Mouse (Mus musculus) retina, postnatal 7 days (tissue): ENCODE results near the gene Ralgapa2.

Source experiments
- DNase-seq: peaks from one replicate; pipeline ENCODE4 v3.0.0-alpha.2; 2012; ENCODE audit warnings: low read depth, low spot score

Ralgapa2 gene

DNA sequence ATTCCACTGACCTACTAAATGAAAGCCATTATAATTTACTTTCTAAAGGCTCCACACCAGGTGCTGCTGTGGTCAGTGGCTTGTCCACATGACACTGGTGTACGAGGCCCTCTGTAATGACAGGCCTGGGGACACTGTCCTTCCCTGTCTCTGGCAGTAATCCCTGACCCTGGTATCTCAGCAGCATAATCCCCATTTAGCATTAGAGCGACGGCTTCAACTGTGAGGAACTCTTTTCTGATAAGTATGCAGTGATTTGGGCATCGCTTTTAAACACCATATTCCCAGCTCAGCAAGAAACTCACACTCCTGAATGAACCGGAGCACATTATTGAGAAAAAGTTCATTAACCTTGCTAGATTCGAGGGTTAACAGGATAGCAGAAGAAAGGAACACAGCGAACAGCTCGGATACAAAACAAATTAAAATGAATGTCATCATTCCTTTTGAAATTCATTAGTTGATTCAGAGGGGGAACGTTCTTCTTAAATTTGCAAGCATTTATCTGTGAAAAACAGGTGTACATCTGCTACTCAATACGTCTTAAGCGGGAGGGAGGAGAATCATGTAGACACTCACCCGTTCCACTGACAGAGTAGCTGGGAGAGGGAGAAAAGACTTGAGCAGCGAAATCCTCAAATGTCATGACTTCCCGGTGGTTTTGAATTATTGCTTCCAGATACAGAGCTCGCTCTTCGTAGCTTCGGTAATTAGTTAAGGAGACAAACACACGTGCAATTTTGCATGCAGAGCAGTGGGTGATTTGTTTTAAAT lies 252.2 kb downstream of the Ralgapa2 start:
- DNase-seq: no peak

DNA sequence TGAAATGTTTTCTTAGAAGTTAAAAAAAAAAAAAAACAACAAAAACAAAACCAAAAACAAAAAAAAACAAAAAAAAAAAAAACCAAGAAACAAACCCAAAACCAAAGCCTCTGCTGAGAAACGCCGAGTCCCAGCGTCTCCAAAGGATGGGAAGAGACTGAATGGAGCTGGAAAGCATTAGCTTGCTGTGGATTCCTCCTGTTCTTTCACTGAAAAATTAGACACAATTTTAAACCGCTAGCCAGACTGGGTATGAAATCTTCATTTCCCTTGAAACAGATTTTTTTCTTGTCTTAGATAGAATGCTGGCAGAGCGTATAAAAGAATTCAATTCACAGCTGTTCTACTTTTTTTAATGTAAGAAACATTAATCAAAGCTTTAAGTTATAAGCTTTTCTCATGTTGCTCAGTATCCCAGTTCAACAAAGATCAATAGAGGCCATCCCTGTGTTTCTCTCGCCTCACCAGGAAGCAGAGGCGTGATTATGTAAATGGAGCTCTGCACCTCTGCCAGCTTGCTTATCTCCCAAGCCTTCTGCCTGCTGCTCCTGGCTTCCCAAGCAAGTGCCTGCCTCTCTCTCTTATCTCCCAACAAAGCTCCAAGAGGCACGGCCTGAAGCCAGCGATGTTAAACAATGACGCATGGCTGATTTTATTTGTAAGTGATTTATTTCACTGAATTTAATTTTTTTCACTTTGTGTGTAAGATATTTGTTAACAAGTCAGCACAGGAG lies 253.2 kb downstream of the Ralgapa2 start:
- no peak for DNase-seq

DNA sequence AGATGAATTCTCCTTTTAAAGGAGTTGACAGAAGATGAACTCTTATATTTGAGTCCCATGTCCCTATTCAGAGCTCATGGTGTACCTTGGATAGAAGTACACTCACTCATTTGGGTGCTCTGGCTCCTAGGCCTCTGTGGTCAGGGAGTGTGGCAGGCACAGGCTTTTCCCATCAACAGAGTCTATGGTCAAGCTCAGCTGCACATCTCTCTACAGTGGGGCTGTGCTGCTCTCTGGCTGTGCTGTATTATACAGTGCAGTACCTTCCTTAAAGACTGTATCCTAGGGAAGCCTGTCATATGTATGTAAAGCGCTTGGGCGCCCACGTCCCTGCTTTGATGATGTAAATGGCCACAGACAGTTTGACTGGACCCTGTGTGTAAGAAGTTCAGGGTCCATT lies 254.5 kb downstream of the Ralgapa2 start:
- no peak for DNase-seq

- DNase-seq: no peak
These were observed 255.1 kb downstream of the Ralgapa2 start for GRCm38 (mm10) chr2:146257037-146257436.

- DNase-seq: peak; percentile 74
These were observed 255.7 kb downstream of the Ralgapa2 start for GRCm38 (mm10) chr2:146256321-146256875.

- DNase-seq: peak; percentile 46
These were observed 256.5 kb downstream of the Ralgapa2 start for GRCm38 (mm10) chr2:146255636-146256035.

DNA sequence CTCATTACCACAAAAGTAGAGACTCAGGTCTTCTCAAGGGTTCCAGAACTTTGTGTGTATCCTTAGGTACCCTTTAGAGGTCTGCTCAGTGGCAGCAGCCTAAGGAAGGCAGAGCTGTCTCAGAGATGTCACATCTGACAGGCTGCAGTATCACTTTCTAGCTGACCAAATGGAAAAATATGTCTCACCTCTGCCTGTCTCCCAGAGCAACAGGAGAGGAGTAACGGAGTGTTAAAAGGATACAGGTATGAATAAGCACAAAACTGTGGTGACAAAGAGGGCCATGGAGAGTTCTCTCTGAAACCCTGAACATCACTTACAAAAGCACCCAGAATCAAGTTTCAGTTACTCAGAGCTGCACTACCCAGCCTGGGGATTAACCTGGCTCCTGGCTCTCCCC lies 257.8 kb downstream of the Ralgapa2 start:
- DNase-seq: no peak

DNA sequence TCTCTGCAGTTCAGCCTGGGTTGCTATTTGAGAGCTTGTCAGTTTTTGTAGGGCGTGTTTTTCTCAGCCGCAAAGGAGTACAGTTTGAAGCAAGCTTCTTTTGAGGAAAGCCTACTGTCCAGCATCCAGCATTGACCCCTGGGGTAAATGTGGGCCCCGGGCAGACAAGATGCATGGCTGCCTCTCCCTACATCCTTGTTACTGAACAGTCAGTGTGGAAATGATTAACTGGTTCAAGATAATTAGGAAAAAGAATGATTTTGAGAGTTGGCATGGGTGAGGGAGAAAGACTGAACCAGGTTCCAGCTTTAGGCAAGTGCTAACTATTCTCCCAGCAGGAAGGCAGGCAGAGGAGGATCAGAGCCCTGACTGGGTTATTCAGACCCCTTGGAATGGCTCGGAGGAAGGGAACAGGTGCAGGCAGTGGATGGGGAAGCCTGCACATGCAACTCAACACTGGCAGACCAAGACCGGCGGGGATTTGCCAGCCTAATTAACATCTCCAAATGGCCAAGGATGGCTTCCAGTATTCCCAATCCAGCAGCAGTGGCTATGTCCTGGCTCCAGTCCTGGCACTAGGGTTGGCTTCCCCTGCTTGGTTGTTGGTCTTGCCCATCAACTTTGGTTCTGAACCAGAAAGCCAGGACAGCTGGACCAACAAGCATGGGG lies 261.8 kb downstream of the Ralgapa2 start:
- DNase-seq: no peak

DNA sequence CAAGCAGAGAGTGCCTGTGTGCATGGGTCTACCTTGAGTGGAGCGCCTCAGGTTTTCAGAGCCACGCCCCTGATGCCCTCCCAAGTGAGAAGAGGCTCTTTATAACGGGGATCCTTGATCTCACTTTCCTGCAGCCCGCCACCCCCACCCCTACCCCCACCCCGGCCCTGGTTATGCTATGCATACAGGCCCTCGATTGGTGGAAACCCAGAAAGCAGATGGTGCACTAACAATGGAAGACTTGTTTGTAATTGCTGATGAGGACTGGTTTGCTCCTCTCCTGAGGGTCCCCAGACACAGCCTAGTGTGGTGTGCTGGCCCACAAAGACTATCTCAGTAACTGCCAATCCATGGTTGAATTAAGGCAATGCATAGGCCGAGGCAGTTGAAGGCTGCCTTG lies 263.1 kb downstream of the Ralgapa2 start:
- no peak for DNase-seq

GRCm38 (mm10) chr2:146247576-146247975 lies 264.6 kb downstream of the Ralgapa2 start:
- no peak for DNase-seq

DNA sequence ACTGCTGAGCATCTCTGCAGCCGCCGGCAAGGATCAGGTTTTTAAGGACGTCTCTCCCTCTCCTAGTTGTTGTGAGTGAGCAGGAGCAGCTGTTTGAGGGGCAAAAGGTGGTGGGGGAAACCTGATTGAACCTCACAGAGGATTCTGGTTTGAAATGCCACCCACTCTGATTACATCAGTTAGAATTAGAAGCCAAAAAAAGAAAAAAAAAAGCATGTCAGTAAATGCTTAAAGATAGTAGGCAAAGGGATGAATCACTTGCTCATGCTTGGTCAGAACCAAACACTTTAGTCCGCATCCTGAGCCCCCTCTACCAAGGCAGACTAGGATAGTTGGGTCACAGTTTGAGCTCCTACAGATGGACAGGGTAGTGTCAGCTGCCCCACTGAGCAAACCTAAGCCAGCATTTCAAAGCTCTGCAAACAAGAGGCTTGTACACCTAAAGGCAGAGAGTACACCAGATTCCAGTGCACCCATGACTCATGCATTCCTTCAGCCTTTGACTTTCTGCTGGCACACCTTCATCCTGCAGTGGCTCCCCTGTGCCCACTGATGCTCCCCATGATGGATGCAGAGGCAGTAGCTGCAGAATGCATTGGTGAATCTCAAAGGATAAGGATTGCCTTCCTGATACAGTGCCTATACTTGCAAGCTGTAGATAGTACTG lies 265.6 kb downstream of the Ralgapa2 start:
- DNase-seq: no peak

DNA sequence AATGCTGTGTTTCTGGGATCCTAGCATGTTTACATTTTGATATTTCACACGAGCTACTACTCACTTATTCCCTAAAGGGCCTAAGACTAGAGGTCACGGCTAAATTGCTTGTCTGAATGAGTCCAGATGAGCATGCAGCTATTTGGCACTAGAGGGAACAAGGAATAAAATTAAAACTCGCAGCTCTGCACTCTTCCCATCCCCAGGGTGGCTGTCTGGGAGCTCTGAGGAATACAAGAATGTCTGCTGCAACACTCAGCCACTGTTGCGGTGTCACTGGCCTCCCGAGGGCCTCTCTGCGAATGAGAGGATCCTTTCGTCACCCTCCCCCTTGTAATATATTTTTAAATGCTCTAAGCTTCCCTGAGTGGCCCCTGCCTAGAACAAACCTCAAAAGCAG lies 266.7 kb downstream of the Ralgapa2 start:
- DNase-seq: no peak

DNA sequence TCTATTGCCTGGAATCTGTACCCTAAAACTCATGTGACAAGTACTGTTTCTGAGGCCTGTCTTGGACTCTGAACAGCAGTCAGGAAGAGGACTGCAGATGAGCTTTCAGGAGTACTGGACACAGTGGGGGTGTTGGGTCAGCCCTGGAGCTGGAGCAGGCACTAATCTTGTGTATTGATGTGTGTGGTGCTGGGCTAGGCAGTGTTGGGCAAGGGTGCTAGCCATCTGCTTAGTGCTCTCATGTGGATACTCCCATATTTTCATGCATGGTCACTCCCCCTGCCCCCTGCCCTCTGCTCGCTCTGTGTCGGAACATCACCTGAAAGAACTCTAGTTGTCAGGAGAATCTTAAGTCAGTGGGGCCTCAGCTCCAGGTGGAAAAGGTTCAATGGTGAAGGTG lies 268.1 kb downstream of the Ralgapa2 start:
- no peak for DNase-seq

DNA sequence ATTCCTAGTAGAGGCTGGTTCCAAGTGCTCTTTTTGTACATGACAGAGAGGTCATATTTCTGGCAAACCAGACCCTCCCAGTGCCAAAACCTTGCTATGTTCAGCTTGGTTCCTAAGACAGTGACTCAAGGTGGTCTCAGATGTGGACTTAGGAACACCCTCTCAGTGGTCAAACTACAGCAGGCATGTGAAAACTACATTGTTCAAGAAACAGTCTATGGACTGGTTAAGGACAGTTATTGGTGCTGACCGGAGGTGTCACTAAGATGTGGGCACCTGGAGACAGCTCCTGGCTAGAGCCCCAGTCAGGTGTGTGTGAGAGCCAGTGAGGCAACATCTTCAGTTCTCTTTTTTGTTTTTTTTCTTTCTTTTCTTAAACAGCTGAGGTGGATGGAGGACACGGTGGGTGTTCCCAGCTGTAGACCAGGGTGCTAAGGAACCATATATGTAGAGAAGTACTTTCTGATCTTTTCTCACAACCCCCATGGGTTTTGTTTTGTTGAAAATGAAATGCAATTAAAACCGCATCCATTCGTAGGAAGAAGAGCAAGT lies 272.9 kb downstream of the Ralgapa2 start:
- no peak for DNase-seq

- DNase-seq: no peak
These were observed 280.7 kb downstream of the Ralgapa2 start for GRCm38 (mm10) chr2:146231485-146231884.

- no peak for DNase-seq
These were observed 283.7 kb downstream of the Ralgapa2 start for GRCm38 (mm10) chr2:146228435-146228834.

DNA sequence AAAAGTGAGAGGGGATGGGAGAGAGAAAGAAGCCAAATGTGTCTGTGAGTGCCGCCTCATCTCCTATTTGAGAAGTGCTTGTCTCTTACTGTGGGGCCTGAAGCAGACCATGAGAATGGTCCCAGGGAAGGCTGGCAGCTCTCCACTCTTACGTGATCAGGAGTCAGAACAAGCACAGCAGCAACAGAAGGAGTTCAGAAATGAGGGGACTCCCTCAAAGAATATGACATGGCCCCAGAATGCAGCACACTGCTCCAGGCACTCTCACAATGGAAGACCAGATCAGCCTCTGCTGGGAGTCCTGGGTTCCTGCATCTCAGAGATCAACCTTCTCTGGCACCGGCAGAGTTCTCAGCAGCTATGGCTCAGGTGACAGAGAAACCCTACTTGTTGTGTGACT lies 284.5 kb downstream of the Ralgapa2 start:
- DNase-seq: no peak

GRCm38 (mm10) chr2:146226484-146226883 lies 285.7 kb downstream of the Ralgapa2 start:
- no peak for DNase-seq

- DNase-seq: no peak
These were observed 286.3 kb downstream of the Ralgapa2 start for GRCm38 (mm10) chr2:146225818-146226217.

DNA sequence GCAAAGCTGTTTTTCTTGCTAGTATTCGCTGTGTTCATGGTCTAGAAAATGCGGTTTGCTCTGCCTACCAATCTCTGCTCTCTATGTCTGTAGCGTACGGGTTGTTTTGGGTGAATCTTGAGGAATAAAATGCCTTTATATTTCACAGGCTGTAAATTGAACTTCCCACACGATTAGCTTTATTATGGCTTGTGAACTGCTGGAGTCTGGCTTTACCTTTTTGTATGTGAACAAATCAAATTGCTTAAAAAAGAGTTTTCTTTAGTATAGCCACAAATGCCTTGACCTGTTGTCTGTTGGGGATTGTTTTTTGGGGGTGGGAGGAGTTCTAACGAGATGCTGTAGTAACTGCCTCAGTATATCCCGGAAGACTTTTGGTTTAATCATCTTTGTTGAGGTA lies 288.0 kb downstream of the Ralgapa2 start:
- DNase-seq: no peak

GRCm38 (mm10) chr2:146223176-146223905 lies 288.8 kb downstream of the Ralgapa2 start:
- DNase-seq: no peak
